In the genomic region with DNA sequence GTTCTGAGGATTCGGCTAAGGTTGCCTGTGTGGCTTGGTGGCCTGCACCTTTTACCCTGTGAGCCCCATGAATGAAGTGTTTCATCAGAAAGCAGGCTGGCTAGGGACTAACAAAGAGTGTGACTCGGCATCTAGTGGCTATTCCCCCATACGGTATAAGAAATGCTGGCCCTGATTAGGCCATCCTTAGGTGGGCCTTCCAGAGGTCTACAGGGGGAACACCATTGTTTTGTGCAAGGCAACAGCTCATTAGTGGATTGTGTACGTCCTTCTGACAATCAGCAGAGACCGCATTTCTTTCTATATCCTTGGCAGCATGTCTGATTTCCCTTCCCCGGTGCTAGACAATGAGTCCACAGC, we compare ENCODE assay signal across 8 mouse cellular contexts. TPM values are rescaled to one million over a fixed set of nuclear protein-coding genes. Genes with fewer than 3 reads are reported as not detected.
DNase-seq lines count a peak whose midpoint lies in the region; ATAC-seq lines count a peak whose summit lies in the region.

No protein-coding gene starts in this region.

- H3K9me3 ChIP-seq in heart, embryonic 11.5 days (replicated peaks; ENCODE audit: control insufficient read depth, low read length), result no peaks in the 10 kb centered on the region
- H3K9me3 ChIP-seq in lung, embryonic 15.5 days, result no peaks in the 10 kb centered on the region
- H3K9me3 ChIP-seq in liver, embryonic 12.5 days (replicated peaks), result no peaks in the 10 kb centered on the region
- H3K9me3 ChIP-seq in stomach, embryonic 14.5 days (ENCODE audit: control insufficient read depth, low read depth, low read length), result no peaks in the 10 kb centered on the region

- 72% methylated on average over 6 of the region's 6 CpGs for WGBS in heart, embryonic 11.5 days (ENCODE audit: insufficient replicate concordance)
- 72% methylated on average over 6 of the region's 6 CpGs for WGBS in lung, embryonic 15.5 days
- WGBS in liver, embryonic 12.5 days (ENCODE audit: insufficient replicate concordance), result 70% methylated on average over 6 of the region's 6 CpGs
- 78% methylated on average over 6 of the region's 6 CpGs for WGBS in stomach, embryonic 14.5 days

- H3K36me3 ChIP-seq in heart, embryonic 11.5 days (ENCODE audit: control insufficient read depth, insufficient read depth, low read length), result no peaks in the 10 kb centered on the region
- H3K36me3 ChIP-seq in lung, embryonic 15.5 days, result no peaks in the 10 kb centered on the region
- peaks cover 59% of the 10 kb centered on the region for H3K36me3 ChIP-seq in liver, embryonic 12.5 days
- no peaks in the 10 kb centered on the region; the same call in 1 of the 2 replicates for H3K36me3 ChIP-seq in stomach, embryonic 14.5 days (ENCODE audit: control insufficient read depth, insufficient read depth, low read length)

- H3K27me3 ChIP-seq in heart, embryonic 11.5 days (ENCODE audit: control insufficient read depth, insufficient read depth, low read length), result no peaks in the 10 kb centered on the region
- no peaks in the 10 kb centered on the region for H3K27me3 ChIP-seq in lung, embryonic 15.5 days
- peaks cover 9% of the 10 kb centered on the region for H3K27me3 ChIP-seq in liver, embryonic 12.5 days (replicated peaks)
- no peaks in the 10 kb centered on the region for H3K27me3 ChIP-seq in stomach, embryonic 14.5 days (ENCODE audit: control insufficient read depth, insufficient read depth, low read length)

- peak overlapping the region; percentile 68 for H3K27ac ChIP-seq in heart, embryonic 11.5 days (ENCODE audit: low read depth, low read length)
- H3K27ac ChIP-seq in lung, embryonic 15.5 days, result no peak overlapping the region
- peak overlapping the region; percentile 99 for H3K27ac ChIP-seq in liver, embryonic 12.5 days
- no peak overlapping the region for H3K27ac ChIP-seq in stomach, embryonic 14.5 days (ENCODE audit: low read length)

- intact Hi-C loops in left cerebral cortex, postnatal 25 days (cut with DNase I), result no loop called here

- no peak overlapping the region for H3K4me3 ChIP-seq in heart, embryonic 11.5 days (ENCODE audit: low read depth, low read length)
- H3K4me3 ChIP-seq in lung, embryonic 15.5 days, result no peak overlapping the region; the same call in 1 of the 2 replicates
- peak overlapping the region; percentile 41; the same call in 1 of the 2 replicates for H3K4me3 ChIP-seq in liver, embryonic 12.5 days
- no peak overlapping the region for H3K4me3 ChIP-seq in stomach, embryonic 14.5 days (ENCODE audit: low read depth, low read length)

- H3K4me1 ChIP-seq in heart, embryonic 11.5 days (ENCODE audit: control insufficient read depth, insufficient read depth, low read length), result peaks cover 18% of the 10 kb centered on the region
- peaks cover 14% of the 10 kb centered on the region for H3K4me1 ChIP-seq in lung, embryonic 15.5 days
- H3K4me1 ChIP-seq in liver, embryonic 12.5 days, result peaks cover 80% of the 10 kb centered on the region
- no peaks in the 10 kb centered on the region for H3K4me1 ChIP-seq in stomach, embryonic 14.5 days (ENCODE audit: control insufficient read depth, insufficient read depth, low read length)

- no peak overlapping the region for H3K9ac ChIP-seq in heart, embryonic 11.5 days (ENCODE audit: low read depth, low read length)
- H3K9ac ChIP-seq in lung, embryonic 15.5 days, result no peak overlapping the region
- peak overlapping the region; percentile 64; the same call in 1 of the 2 replicates for H3K9ac ChIP-seq in liver, embryonic 12.5 days
- no peak overlapping the region for H3K9ac ChIP-seq in stomach, embryonic 14.5 days (replicated peaks; ENCODE audit: low read depth, low read length)

- no peak for DNase-seq in heart, adult 18-20 months
- no peak for DNase-seq in lung, adult 18-20 months
- no peak for DNase-seq in left cerebral cortex, postnatal 25 days (ENCODE audit: low spot score in 2 of 2)
- no peak for DNase-seq in thymus, postnatal 14 days

- H3K4me2 ChIP-seq in heart, embryonic 11.5 days, result peak overlapping the region; percentile 60
- H3K4me2 ChIP-seq in lung, embryonic 15.5 days, result peak overlapping the region; percentile 75; the same call in 1 of the 2 replicates
- peak overlapping the region; percentile 76 for H3K4me2 ChIP-seq in liver, embryonic 12.5 days
- H3K4me2 ChIP-seq in stomach, embryonic 14.5 days (replicated peaks; ENCODE audit: low read depth, low read length), result peak overlapping the region; percentile 41

- no peak for ATAC-seq in heart, embryonic 11.5 days (replicated peaks; ENCODE audit: insufficient number of reproducible peaks, low FRiP score, low TSS enrichment)
- ATAC-seq in lung, embryonic 15.5 days (ENCODE audit: borderline replicate concordance, extremely low read depth, low FRiP score, low TSS enrichment), result no peak
- ATAC-seq in liver, embryonic 12.5 days, result no peak
- ATAC-seq in stomach, embryonic 14.5 days (ENCODE audit: insufficient number of reproducible peaks, insufficient read depth, low FRiP score, low read depth), result no peak

RNA-seq across cellular contexts. Expression of gene Ube2l6, which starts 11.9 kb away (rescaled TPM):
- 95.9 and 105 TPM in 2 replicates for polyA plus RNA-seq in heart, embryonic 11.5 days (2014; fragmentation: Nextera tagmentation; extraction: Ambion mirVana)
- 10 to 100 TPM; 30.0 to 33.2 TPM for total RNA-seq in heart, adult 18-20 months (2021)
- polyA plus RNA-seq in lung, embryonic 15.5 days (2015; fragmentation: Nextera tagmentation; extraction: Ambion mirVana), result 63.8 and 63.9 TPM in 2 replicates
- polyA plus RNA-seq in liver, embryonic 12.5 days (2016; fragmentation: Nextera tagmentation; extraction: Ambion mirVana), result 293 and 321 TPM in 2 replicates
- polyA plus RNA-seq in stomach, embryonic 14.5 days (2014; fragmentation: Nextera tagmentation; extraction: Ambion mirVana), result 36.2 and 38.0 TPM in 2 replicates
- total RNA-seq in left cerebral cortex, postnatal 25 days (2021), result 1 to 10 TPM; 5.6 to 8.1 TPM

RNA-seq across cellular contexts. Expression of gene Smtnl1, which starts 11.9 kb away (rescaled TPM):
- 0.37 and 0.49 TPM in 2 replicates for polyA plus RNA-seq in heart, embryonic 11.5 days (2014; fragmentation: Nextera tagmentation; extraction: Ambion mirVana)
- not detected for total RNA-seq in heart, adult 18-20 months (2021)
- 0.20 and 0.27 TPM in 2 replicates for polyA plus RNA-seq in lung, embryonic 15.5 days (2015; fragmentation: Nextera tagmentation; extraction: Ambion mirVana)
- polyA plus RNA-seq in liver, embryonic 12.5 days (2016; fragmentation: Nextera tagmentation; extraction: Ambion mirVana), result 0.29 and 0.43 TPM in 2 replicates
- polyA plus RNA-seq in stomach, embryonic 14.5 days (2014; fragmentation: Nextera tagmentation; extraction: Ambion mirVana), result not detected in 2 replicates
- not detected for total RNA-seq in left cerebral cortex, postnatal 25 days (2021)

RNA-seq across cellular contexts. Expression of gene Timm10, which starts 16.3 kb away (rescaled TPM):
- 76.8 and 77.9 TPM in 2 replicates for polyA plus RNA-seq in heart, embryonic 11.5 days (2014; fragmentation: Nextera tagmentation; extraction: Ambion mirVana)
- 100 to 1,000 TPM; 109 to 146 TPM for total RNA-seq in heart, adult 18-20 months (2021)
- 44.3 and 48.0 TPM in 2 replicates for polyA plus RNA-seq in lung, embryonic 15.5 days (2015; fragmentation: Nextera tagmentation; extraction: Ambion mirVana)
- 50.9 and 54.3 TPM in 2 replicates for polyA plus RNA-seq in liver, embryonic 12.5 days (2016; fragmentation: Nextera tagmentation; extraction: Ambion mirVana)
- polyA plus RNA-seq in stomach, embryonic 14.5 days (2014; fragmentation: Nextera tagmentation; extraction: Ambion mirVana), result 50.2 and 60.2 TPM in 2 replicates
- total RNA-seq in left cerebral cortex, postnatal 25 days (2021), result 10 to 100 TPM; 48.1 to 59.6 TPM

RNA-seq across cellular contexts. Expression of gene Slc43a1, which starts 28.1 kb away (rescaled TPM):
- polyA plus RNA-seq in heart, embryonic 11.5 days (2014; fragmentation: Nextera tagmentation; extraction: Ambion mirVana), result 36.1 and 41.4 TPM in 2 replicates
- 1 to 10 TPM; 2.6 to 3.3 TPM for total RNA-seq in heart, adult 18-20 months (2021)
- 15.1 and 15.9 TPM in 2 replicates for polyA plus RNA-seq in lung, embryonic 15.5 days (2015; fragmentation: Nextera tagmentation; extraction: Ambion mirVana)
- 153 and 162 TPM in 2 replicates for polyA plus RNA-seq in liver, embryonic 12.5 days (2016; fragmentation: Nextera tagmentation; extraction: Ambion mirVana)
- polyA plus RNA-seq in stomach, embryonic 14.5 days (2014; fragmentation: Nextera tagmentation; extraction: Ambion mirVana), result 19.8 and 21.1 TPM in 2 replicates
- under 1 TPM; 0.18 to 0.69 TPM for total RNA-seq in left cerebral cortex, postnatal 25 days (2021)

RNA-seq across cellular contexts. Expression of gene Serping1, which starts 35.3 kb away (rescaled TPM):
- polyA plus RNA-seq in heart, embryonic 11.5 days (2014; fragmentation: Nextera tagmentation; extraction: Ambion mirVana), result 35.0 and 41.8 TPM in 2 replicates
- 10 to 100 TPM; 64.0 to 71.6 TPM for total RNA-seq in heart, adult 18-20 months (2021)
- polyA plus RNA-seq in lung, embryonic 15.5 days (2015; fragmentation: Nextera tagmentation; extraction: Ambion mirVana), result 92.3 and 104 TPM in 2 replicates
- polyA plus RNA-seq in liver, embryonic 12.5 days (2016; fragmentation: Nextera tagmentation; extraction: Ambion mirVana), result 30.8 and 32.3 TPM in 2 replicates
- polyA plus RNA-seq in stomach, embryonic 14.5 days (2014; fragmentation: Nextera tagmentation; extraction: Ambion mirVana), result 84.2 and 93.7 TPM in 2 replicates
- 1 to 10 TPM; 7.3 to 7.5 TPM for total RNA-seq in left cerebral cortex, postnatal 25 days (2021)

Comparison
In these comparisons a context has a peak if more than half of its experiments do, and no peak if none do; other contexts are left out.
1. H3K27ac ChIP-seq: peak in heart, embryonic 11.5 days (single experiment) and liver, embryonic 12.5 days (single experiment); none in lung, embryonic 15.5 days (single experiment) and stomach, embryonic 14.5 days (single experiment).
2. Peak in every context shown above with its lines, with median percentiles within 50 percentile points of each other: H3K4me2 ChIP-seq.